Mouse (Mus musculus) liver, adult 2 months (tissue): ENCODE data around the gene Tdrd3.

Source experiments
- CTCF ChIP-seq: fragments of 200-500 bp; IDR thresholded peaks from 2 replicates; pipeline ENCODE4 v1.5.1; 2011; ENCODE audit warnings: low read depth, low read length, control low read depth
- POLR2A ChIP-seq: fragments of 200-500 bp; IDR thresholded peaks from 2 replicates; pipeline ENCODE4 v1.6.1; 2011; ENCODE audit warnings: low read length, control low read depth; ENCODE audit not compliant: insufficient read depth; ENCODE audit errors: extremely low read depth

DNA sequence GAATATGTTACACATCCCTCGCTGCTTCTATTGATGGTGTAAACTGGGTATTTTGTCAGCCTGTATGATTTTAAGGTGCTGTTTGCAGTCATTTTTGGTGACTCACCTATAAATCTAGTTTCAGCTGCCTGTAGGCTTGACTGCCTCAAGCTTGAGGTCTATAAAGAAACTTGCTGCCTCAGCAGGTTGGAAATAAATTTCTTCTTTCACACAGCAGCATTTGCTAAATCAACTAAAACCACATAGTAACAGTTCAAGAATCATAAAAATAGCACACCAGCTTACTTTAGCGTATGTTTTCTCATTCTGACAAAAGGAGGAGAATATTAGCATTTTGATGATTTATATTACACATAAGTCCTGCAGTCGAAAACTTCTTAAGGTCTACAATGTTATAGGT is 6.0 kb downstream of the Tdrd3 start:
- TF ChIP-seq CTCF (no peak), POLR2A (no peak)
